Mouse (Mus musculus): ENCODE measurements around the gene Mab21l3. TPM values are rescaled to one million over a fixed set of nuclear protein-coding genes. Genes with fewer than 3 reads are reported as not detected.

Gene Mab21l3
- 0.32 and 0.56 TPM in 2 replicates for polyA plus RNA-seq (2015; fragmentation: Nextera tagmentation; extraction: Ambion mirVana)

DNA sequence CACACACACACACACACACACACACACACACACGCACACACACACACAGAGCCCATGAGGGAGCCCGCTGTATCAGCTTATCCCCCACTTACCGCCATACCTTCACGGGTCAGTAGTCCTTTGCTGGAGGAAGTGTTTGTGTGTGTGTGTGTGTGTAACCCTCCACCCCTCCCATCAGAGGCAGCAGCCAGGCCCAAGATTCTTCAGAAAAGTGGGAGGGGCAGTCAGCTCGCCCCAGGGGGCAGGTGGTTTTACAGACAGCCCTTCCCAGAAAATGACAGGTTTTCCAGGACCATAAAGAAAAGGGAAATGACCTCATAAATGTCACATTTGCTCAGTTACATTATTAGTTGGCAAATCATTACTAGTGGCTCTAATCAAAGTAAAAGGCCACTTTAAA, at the start of gene Mab21l3:
Gene Mab21l3, minus strand, starts transcription at position 144 of the 400 bp plus-strand sequence.
- WGBS, result 86% methylated on average over 5 of the region's 5 CpGs
- ATAC-seq (replicated peaks), result no peak
- Histone ChIP-seq H3K27me3 (no peaks in the 10 kb centered on the region), H3K27ac (replicated peaks) (no peak within 1 kb of the TSS), H3K4me3 (no peak within 1 kb of the TSS), H3K9me3 (no peaks in the 10 kb centered on the region), H3K4me2 (replicated peaks) (no peak within 1 kb of the TSS), H3K9ac (replicated peaks) (no peak within 1 kb of the TSS), H3K36me3 (no peaks in the 10 kb centered on the region), H3K4me1 (no peaks in the 10 kb centered on the region)

DNA sequence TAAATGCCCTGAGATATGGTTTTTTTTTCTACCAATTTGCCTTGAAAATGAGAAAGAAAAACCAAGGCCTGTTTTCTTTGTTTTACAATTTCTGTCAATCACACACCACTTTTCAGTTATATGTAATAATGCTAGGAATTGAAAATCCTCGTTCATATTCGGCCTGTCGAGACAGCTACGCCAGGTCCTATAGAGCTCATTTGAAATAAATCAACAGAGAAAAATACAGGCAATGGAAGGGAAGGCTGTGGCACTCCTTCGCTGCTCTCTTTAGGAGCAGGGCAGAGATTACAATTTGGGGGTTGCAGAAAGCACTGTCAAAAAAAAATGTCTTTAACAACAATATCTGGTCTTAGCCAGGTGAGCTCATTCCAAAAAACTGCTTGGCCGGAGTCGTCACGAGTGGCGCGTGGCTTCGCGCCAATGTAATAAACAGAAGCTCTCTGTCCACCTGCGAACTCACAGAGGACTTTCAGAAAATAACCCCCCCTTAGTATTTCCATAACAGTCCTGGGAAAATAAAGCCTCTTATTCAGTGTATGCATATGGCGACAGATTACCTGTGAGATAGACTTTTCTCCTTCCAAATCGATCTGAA, 48.7 kb upstream of the Mab21l3 start:
- no peak overlapping the region for H3K4me2 ChIP-seq (replicated peaks)
- H3K4me1 ChIP-seq, result peaks cover 12% of the 10 kb centered on the region; the same call in 1 of the 2 replicates
- no peak overlapping the region for H3K4me3 ChIP-seq
- no peak for ATAC-seq (replicated peaks)
- H3K9ac ChIP-seq (replicated peaks), result no peak overlapping the region
- 74% methylated on average over 15 of the region's 15 CpGs for WGBS
- H3K27ac ChIP-seq (replicated peaks), result 0 out of 2 replicates have a peak overlapping the region, but pooled peaks have one; percentile 17
- no peaks in the 10 kb centered on the region for H3K36me3 ChIP-seq
- no peaks in the 10 kb centered on the region for H3K9me3 ChIP-seq
- H3K27me3 ChIP-seq, result no peaks in the 10 kb centered on the region

DNA sequence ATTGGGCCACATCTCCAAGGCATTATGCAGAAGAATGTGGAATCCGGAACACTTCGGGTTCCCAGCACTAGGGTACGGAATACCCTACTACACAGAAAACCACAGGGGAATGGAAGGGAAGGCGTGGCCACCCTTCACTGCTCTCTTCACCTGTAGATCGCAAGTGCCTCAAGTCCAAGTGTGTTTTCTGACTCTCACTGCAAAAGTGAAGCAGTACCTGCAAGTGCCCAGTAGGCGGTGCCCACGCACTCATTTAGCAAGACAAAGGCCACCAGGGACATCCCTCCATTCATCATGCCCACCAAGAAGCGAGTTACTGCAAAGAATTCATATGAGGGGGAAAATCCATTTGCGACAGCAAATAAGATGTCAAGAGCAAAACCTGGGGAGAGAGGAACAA, 48.1 kb upstream of the Mab21l3 start:
- H3K9me3 ChIP-seq, result no peaks in the 10 kb centered on the region
- 0 out of 2 replicates have a peak, but pooled peaks cover 6% of the 10 kb centered on the region for H3K4me1 ChIP-seq
- no peak overlapping the region for H3K27ac ChIP-seq (replicated peaks)
- no peak overlapping the region for H3K4me2 ChIP-seq (replicated peaks)
- no peak overlapping the region for H3K9ac ChIP-seq (replicated peaks)
- 26% methylated on average over 9 of the region's 9 CpGs for WGBS
- no peaks in the 10 kb centered on the region for H3K27me3 ChIP-seq
- H3K36me3 ChIP-seq, result no peaks in the 10 kb centered on the region
- H3K4me3 ChIP-seq, result no peak overlapping the region
- ATAC-seq (replicated peaks), result peak; percentile 71

DNA sequence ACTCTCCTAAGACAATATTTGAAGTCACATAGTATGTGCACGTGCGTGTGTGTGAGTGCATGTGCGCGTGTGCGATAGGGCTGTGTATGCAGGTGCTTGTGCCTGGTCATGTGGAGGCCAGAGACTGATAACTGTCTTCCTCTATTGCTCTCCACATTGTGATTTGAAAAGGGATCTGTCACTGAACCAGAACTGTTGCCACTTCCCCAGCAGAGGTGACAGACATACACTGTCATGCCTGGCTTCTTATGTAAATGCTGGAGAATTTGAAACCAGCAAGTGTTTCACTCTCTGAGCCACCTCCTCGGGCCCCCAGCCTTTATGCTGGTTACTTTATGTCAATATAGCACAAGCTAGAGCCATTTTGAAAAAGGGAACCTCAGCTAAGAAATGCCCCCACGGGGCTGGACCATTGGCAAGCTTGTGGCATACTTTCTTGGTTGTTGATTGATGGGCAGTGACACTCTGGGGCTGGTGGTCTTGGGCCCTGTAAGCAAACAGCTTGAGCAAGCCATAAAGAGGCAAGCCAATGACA, 46.7 kb upstream of the Mab21l3 start:
- peak; percentile 26; the same call in 1 of the 2 replicates for ATAC-seq (replicated peaks)
- Histone ChIP-seq H3K4me2 (replicated peaks) (no peak overlapping the region), H3K27ac (replicated peaks) (no peak overlapping the region), H3K9ac (replicated peaks) (no peak overlapping the region), H3K27me3 (no peaks in the 10 kb centered on the region), H3K4me3 (no peak overlapping the region), H3K36me3 (no peaks in the 10 kb centered on the region), H3K9me3 (no peaks in the 10 kb centered on the region), H3K4me1 (0 out of 2 replicates have a peak, but pooled peaks cover 3% of the 10 kb centered on the region)
- WGBS, result 84% methylated on average over 7 of the region's 7 CpGs

- Histone ChIP-seq H3K27me3 (no peaks in the 10 kb centered on the region), H3K36me3 (no peaks in the 10 kb centered on the region), H3K4me3 (no peak overlapping the region), H3K4me2 (replicated peaks) (no peak overlapping the region), H3K9me3 (no peaks in the 10 kb centered on the region), H3K9ac (replicated peaks) (no peak overlapping the region), H3K4me1 (peaks cover 14% of the 10 kb centered on the region), H3K27ac (replicated peaks) (0 out of 2 replicates have a peak overlapping the region, but pooled peaks have one; percentile 14)
- 13% methylated on average over 3 of the region's 3 CpGs for WGBS
- no peak; the same call in 1 of the 2 replicates for ATAC-seq (replicated peaks)
Measured at GRCm38 (mm10) chr3:101885591-101885990, 36.8 kb upstream of the Mab21l3 start.

- Histone ChIP-seq H3K4me3 (no peak overlapping the region), H3K4me1 (peaks cover 14% of the 10 kb centered on the region), H3K27ac (replicated peaks) (no peak overlapping the region), H3K4me2 (replicated peaks) (no peak overlapping the region), H3K9ac (replicated peaks) (no peak overlapping the region), H3K9me3 (no peaks in the 10 kb centered on the region), H3K36me3 (no peaks in the 10 kb centered on the region), H3K27me3 (no peaks in the 10 kb centered on the region)
- WGBS, result 22% methylated on average over 4 of the region's 4 CpGs
- ATAC-seq (replicated peaks), result peak; percentile 51; the same call in 1 of the 2 replicates
Measured at GRCm38 (mm10) chr3:101885041-101885440, 36.3 kb upstream of the Mab21l3 start.

DNA sequence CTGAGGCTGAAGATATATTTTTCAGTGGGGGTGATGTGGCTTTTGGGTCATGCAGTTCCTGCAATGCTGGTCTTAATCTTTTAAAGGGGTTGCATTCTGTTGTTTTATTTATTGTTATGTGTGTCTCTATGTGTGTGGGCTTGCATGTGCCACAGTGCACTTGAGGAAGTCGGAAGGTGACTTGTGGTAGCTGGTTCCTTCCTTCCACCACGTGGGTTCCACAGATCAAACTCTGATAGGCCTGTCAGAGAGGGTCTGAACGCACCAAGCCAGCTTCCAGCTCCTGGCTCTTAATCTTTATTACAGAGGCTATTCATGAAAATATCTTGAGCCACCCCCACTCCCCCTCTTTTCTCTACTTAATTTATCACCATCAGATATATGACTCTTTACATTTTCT, 35.1 kb upstream of the Mab21l3 start:
- peaks cover 14% of the 10 kb centered on the region for H3K4me1 ChIP-seq
- no peak overlapping the region for H3K9ac ChIP-seq (replicated peaks)
- no peak overlapping the region for H3K27ac ChIP-seq (replicated peaks)
- no peaks in the 10 kb centered on the region for H3K27me3 ChIP-seq
- 73% methylated on average over 3 of the region's 3 CpGs for WGBS
- no peaks in the 10 kb centered on the region for H3K9me3 ChIP-seq
- no peak for ATAC-seq (replicated peaks)
- no peaks in the 10 kb centered on the region; the same call in 1 of the 2 replicates for H3K36me3 ChIP-seq
- H3K4me3 ChIP-seq, result no peak overlapping the region
- H3K4me2 ChIP-seq (replicated peaks), result no peak overlapping the region

GRCm38 (mm10) chr3:101881721-101882120, 33.0 kb upstream of the Mab21l3 start:
- Histone ChIP-seq H3K9me3 (no peaks in the 10 kb centered on the region), H3K27ac (replicated peaks) (no peak overlapping the region), H3K27me3 (no peaks in the 10 kb centered on the region), H3K4me2 (replicated peaks) (no peak overlapping the region), H3K4me1 (peaks cover 14% of the 10 kb centered on the region), H3K9ac (replicated peaks) (no peak overlapping the region), H3K36me3 (no peaks in the 10 kb centered on the region; the same call in 1 of the 2 replicates), H3K4me3 (no peak overlapping the region)
- no peak for ATAC-seq (replicated peaks)
- 72% methylated on average over 9 of the region's 9 CpGs for WGBS

- H3K27me3 ChIP-seq, result no peaks in the 10 kb centered on the region
- no peak overlapping the region for H3K4me2 ChIP-seq (replicated peaks)
- no peak overlapping the region for H3K4me3 ChIP-seq
- no peaks in the 10 kb centered on the region for H3K9me3 ChIP-seq
- H3K27ac ChIP-seq (replicated peaks), result no peak overlapping the region
- H3K4me1 ChIP-seq, result peaks cover 13% of the 10 kb centered on the region
- 82% methylated on average over 6 of the region's 6 CpGs for WGBS
- no peaks in the 10 kb centered on the region; the same call in 1 of the 2 replicates for H3K36me3 ChIP-seq
- no peak overlapping the region for H3K9ac ChIP-seq (replicated peaks)
- no peak for ATAC-seq (replicated peaks)
Measured at GRCm38 (mm10) chr3:101880818-101881217, 32.1 kb upstream of the Mab21l3 start.

DNA sequence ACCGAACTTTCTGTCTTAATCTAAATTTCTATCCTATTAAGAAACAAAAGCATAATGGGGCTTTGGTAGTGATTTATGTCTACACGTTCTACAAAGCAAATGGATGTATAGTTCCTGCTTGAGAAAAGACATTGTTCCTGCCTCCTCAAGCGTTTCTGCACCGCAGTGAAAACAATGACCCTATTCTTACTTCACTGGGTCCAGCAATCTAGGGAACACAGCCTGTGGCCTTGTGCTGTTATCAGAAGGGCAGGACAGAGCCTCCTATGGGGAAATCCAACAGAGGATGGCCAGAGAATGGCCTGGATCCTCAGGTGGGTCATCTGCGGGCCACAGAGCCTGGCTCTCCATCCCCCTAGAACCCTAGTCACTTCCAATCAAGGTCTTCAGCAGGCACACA, 29.4 kb upstream of the Mab21l3 start:
- no peak overlapping the region for H3K4me3 ChIP-seq
- H3K9ac ChIP-seq (replicated peaks), result no peak overlapping the region
- peaks cover 8% of the 10 kb centered on the region for H3K4me1 ChIP-seq
- 15% methylated on average over 5 of the region's 5 CpGs for WGBS
- H3K27me3 ChIP-seq, result no peaks in the 10 kb centered on the region
- H3K9me3 ChIP-seq, result no peaks in the 10 kb centered on the region
- no peaks in the 10 kb centered on the region; the same call in 1 of the 2 replicates for H3K36me3 ChIP-seq
- no peak overlapping the region for H3K4me2 ChIP-seq (replicated peaks)
- no peak for ATAC-seq (replicated peaks)
- H3K27ac ChIP-seq (replicated peaks), result no peak overlapping the region

GRCm38 (mm10) chr3:101876459-101877285, 27.9 kb upstream of the Mab21l3 start:
- Histone ChIP-seq H3K9me3 (no peaks in the 10 kb centered on the region), H3K4me1 (peaks cover 8% of the 10 kb centered on the region), H3K36me3 (no peaks in the 10 kb centered on the region; the same call in 1 of the 2 replicates), H3K27me3 (no peaks in the 10 kb centered on the region), H3K4me3 (no peak overlapping the region), H3K4me2 (replicated peaks) (no peak overlapping the region), H3K27ac (replicated peaks) (no peak overlapping the region), H3K9ac (replicated peaks) (no peak overlapping the region)
- ATAC-seq (replicated peaks), result no peak
- WGBS, result 80% methylated on average over 7 of the region's 7 CpGs
